ENCODE assay signal across 8 mouse cellular contexts in genomic region chr12:4768492-4769332, GRCm38 (mm10). TPM values are rescaled to one million over a fixed set of nuclear protein-coding genes. Genes with fewer than 3 reads are reported as not detected.
DNase-seq lines count a peak whose midpoint lies in the region; ATAC-seq and TF ChIP-seq lines count a peak whose summit lies in the region.

Gene Pfn4, plus strand, starts transcription at chr12:4769022.
Gene Fam228b, minus strand, starts transcription at chr12:4769267.

- no peaks in the 10 kb centered on the region for H3K9me3 ChIP-seq in heart, embryonic 13.5 days
- H3K9me3 ChIP-seq in kidney, postnatal 0 days (replicated peaks; ENCODE audit: low read length), result no peaks in the 10 kb centered on the region

- no peaks in the 10 kb centered on the region for H3K79me2 ChIP-seq in liver, adult 2 months (ENCODE audit: control insufficient read depth, insufficient read depth, low read length)

- TF ChIP-seq CTCF in kidney, postnatal 0 days (IDR thresholded peaks at IDR 0.05; ENCODE audit: low read depth), result peak; percentile 96
- TF ChIP-seq CTCF in liver, adult 2 months (IDR thresholded peaks at IDR 0.05; ENCODE audit: low read depth, low read length), result peak; percentile 90

- H3K4me3 ChIP-seq in heart, embryonic 13.5 days, result peak within 1 kb of the TSS; percentile 66
- H3K4me3 ChIP-seq in kidney, postnatal 0 days (replicated peaks; ENCODE audit: low read depth, low read length), result peak within 1 kb of the TSS; percentile 72
- peak within 1 kb of the TSS; percentile 91 for H3K4me3 ChIP-seq in liver, adult 2 months (ENCODE audit: insufficient read depth, low read depth, low read length)

- 3% methylated on average over 54 of the region's 61 CpGs for WGBS in heart, embryonic 13.5 days
- 3% methylated on average over 61 of the region's 61 CpGs for WGBS in kidney, postnatal 0 days
- WGBS in liver, adult 2 months, result 1% methylated on average over 61 of the region's 61 CpGs

- peak within 1 kb of the TSS; percentile 86 for H3K9ac ChIP-seq in heart, embryonic 13.5 days
- H3K9ac ChIP-seq in kidney, postnatal 0 days (ENCODE audit: low read depth, low read length), result peak within 1 kb of the TSS; percentile 87
- H3K9ac ChIP-seq in liver, adult 2 months (ENCODE audit: low read depth, low read length), result peak within 1 kb of the TSS; percentile 97

- DNase-seq in CD8-positive naive resting alpha-beta T cell, adult 2 months (ENCODE audit: low read depth in 2 of 2, low spot score in 2 of 2), result peak; percentile 88 to 94
- DNase-seq in c-Kit-negative CD71-positive TER-119-positive erythroid progenitor cells, embryonic 14.5 days (ENCODE audit: low read depth, low spot score), result peak; percentile 78
- DNase-seq in fibroblast of lung, adult 2 months (ENCODE audit: low read depth), result peak; percentile 77
- DNase-seq in kidney, postnatal 0 days (ENCODE audit: low spot score), result peak; percentile 94
- peak; percentile 83 for DNase-seq in liver, adult 2 months (ENCODE audit: extremely low read depth, low read depth, low spot score)
- DNase-seq in spleen, postnatal 36 days (ENCODE audit: low spot score in 2 of 2), result peak; percentile 91 to 92

- peaks cover 5% of the 10 kb centered on the region for H3K4me1 ChIP-seq in heart, embryonic 13.5 days
- 0 out of 2 replicates have a peak, but pooled peaks cover 4% of the 10 kb centered on the region for H3K4me1 ChIP-seq in kidney, postnatal 0 days (replicated peaks; ENCODE audit: insufficient read depth, low read length)
- H3K4me1 ChIP-seq in liver, adult 2 months (ENCODE audit: control insufficient read depth, insufficient read depth, low read length), result peaks cover 2% of the 10 kb centered on the region; the same call in 1 of the 2 replicates

- no peaks in the 10 kb centered on the region for H3K27me3 ChIP-seq in heart, embryonic 13.5 days (replicated peaks)
- H3K27me3 ChIP-seq in kidney, postnatal 0 days (ENCODE audit: insufficient read depth, low read length), result no peaks in the 10 kb centered on the region
- no peaks in the 10 kb centered on the region for H3K27me3 ChIP-seq in liver, adult 2 months (ENCODE audit: control insufficient read depth, insufficient read depth, low read length)

- peak; percentile 90 for ATAC-seq in heart, embryonic 13.5 days (ENCODE audit: extremely low read depth, insufficient number of reproducible peaks, low FRiP score, low TSS enrichment)
- peak; percentile 99 for ATAC-seq in kidney, postnatal 0 days (replicated peaks; ENCODE audit: low FRiP score, low read depth)
- peak; percentile 97 for ATAC-seq in monocyte, adult 5-6 weeks (replicated peaks; ENCODE audit: insufficient number of reproducible peaks, low FRiP score, low TSS enrichment, poor library complexity, severe bottlenecking)

- H3K36me3 ChIP-seq in heart, embryonic 13.5 days, result no peaks in the 10 kb centered on the region
- H3K36me3 ChIP-seq in kidney, postnatal 0 days (ENCODE audit: insufficient read depth, low read length), result no peaks in the 10 kb centered on the region
- no peaks in the 10 kb centered on the region for H3K36me3 ChIP-seq in liver, adult 2 months (ENCODE audit: control insufficient read depth, insufficient read depth, low read length)

- TF ChIP-seq POLR2A in liver, adult 2 months (IDR thresholded peaks at IDR 0.05; ENCODE audit: extremely low read depth, insufficient read depth, low read length), result 0 out of 2 replicates have a peak, but pooled peaks have one; percentile 49

- H3K4me2 ChIP-seq in heart, embryonic 13.5 days, result peak within 1 kb of the TSS; percentile 78
- peak within 1 kb of the TSS; percentile 77 for H3K4me2 ChIP-seq in kidney, postnatal 0 days (ENCODE audit: low read length)

- peak within 1 kb of the TSS; percentile 84 for H3K27ac ChIP-seq in heart, embryonic 13.5 days (replicated peaks)
- peak within 1 kb of the TSS; percentile 91 for H3K27ac ChIP-seq in kidney, postnatal 0 days
- peak within 1 kb of the TSS; percentile 85 for H3K27ac ChIP-seq in liver, adult 2 months (replicated peaks; ENCODE audit: insufficient read depth, low read depth, low read length)

RNA-seq across cellular contexts. Expression of gene Pfn4, which starts in this region (rescaled TPM):
- 1.5 and 2.0 TPM in 2 replicates for polyA plus RNA-seq in heart, embryonic 13.5 days (2015; fragmentation: Nextera tagmentation; extraction: Ambion mirVana)
- polyA plus RNA-seq in kidney, postnatal 0 days (2015; fragmentation: Nextera tagmentation; extraction: Ambion mirVana), result 4.2 and 5.2 TPM in 2 replicates
- total RNA-seq in liver, adult 2 months (2014; rRNA removed), result 0.37 and 0.60 TPM in 2 replicates
- polyA plus RNA-seq in liver, adult 2 months (2012; rRNA removed), result 0.27 and 0.40 TPM in 2 replicates
- not detected in 3 replicates for total RNA-seq in monocyte, adult 5-6 weeks (2017)

RNA-seq across cellular contexts. Expression of gene Fam228b, which starts in this region (rescaled TPM):
- polyA plus RNA-seq in heart, embryonic 13.5 days (2015; fragmentation: Nextera tagmentation; extraction: Ambion mirVana), result 2.8 TPM in 2 replicates
- 1.8 and 3.8 TPM in 2 replicates for polyA plus RNA-seq in kidney, postnatal 0 days (2015; fragmentation: Nextera tagmentation; extraction: Ambion mirVana)
- total RNA-seq in liver, adult 2 months (2014; rRNA removed), result 1.8 and 1.9 TPM in 2 replicates
- polyA plus RNA-seq in liver, adult 2 months (2012; rRNA removed), result 0.81 and 0.87 TPM in 2 replicates
- 0.29 to 0.57 TPM in 2 of 3 replicates, not detected in the other for total RNA-seq in monocyte, adult 5-6 weeks (2017)

Comparison
In these comparisons a context has a peak if more than half of its experiments do, and no peak if none do; other contexts are left out.
1. Peak in every context shown above with its lines: DNase-seq, ATAC-seq, H3K4me3 ChIP-seq and H3K27ac ChIP-seq.
2. Peak in ATAC-seq in monocyte, adult 5-6 weeks; RNA of the genes that start here not detected or under 1 TPM.